Comparison of ENCODE assay signal across 15 mouse cellular contexts in genomic region chr4:54526003-54526586, GRCm38 (mm10).
A peak's percentile ranks its signal among the peaks of the same experiment; 100 is the strongest.
DNase-seq lines count a peak whose midpoint lies in the region; ATAC-seq lines count a peak whose summit lies in the region.
"Had no signal": no experiment of that assay in that cellular context is flagged by ENCODE, and none has a peak within 500 bp of the region (broad histone marks: within the 10 kb centered on the region; RNA-seq: fewer than 3 reads in every experiment).

No protein-coding gene starts in this region.

- DNase-seq in hindbrain, embryonic 11.5 days (ENCODE audit: low spot score) = peak; percentile 15
- DNase-seq in NIH3T3 (ENCODE audit: low read depth) = peak; percentile 29
- DNase-seq in embryonic facial prominence, embryonic 11.5 days (ENCODE audit: low spot score) = peak; percentile 91
- DNase-seq in left cerebral cortex, postnatal 4 days = no peak
- no peak for DNase-seq in right cerebral cortex, postnatal 14 days
- DNase-seq: cerebellum, adult 11 months; kidney, adult 11 months; kidney, postnatal 36 days; liver, postnatal 0 days; right cerebral cortex, adult 18-20 months; thymus, postnatal 36 days had no signal

- no peak for ATAC-seq in hindbrain, embryonic 11.5 days (ENCODE audit: low FRiP score)
- no peak for ATAC-seq in hindbrain, embryonic 12.5 days (ENCODE audit: low FRiP score)
- peak; percentile 79 for ATAC-seq in embryonic facial prominence, embryonic 11.5 days (replicated peaks; ENCODE audit: insufficient number of reproducible peaks, low FRiP score, low TSS enrichment, low read depth)
- peak; percentile 91 for ATAC-seq in limb, embryonic 12.5 days (ENCODE audit: insufficient number of reproducible peaks, insufficient read depth, low FRiP score, low TSS enrichment, low read depth)
- no peak for ATAC-seq in intestine, embryonic 15.5 days
- ATAC-seq: liver, postnatal 0 days had no signal

- H3K27ac ChIP-seq in hindbrain, embryonic 11.5 days (ENCODE audit: low read depth, low read length) = no peak overlapping the region
- no peak overlapping the region for H3K27ac ChIP-seq in hindbrain, embryonic 12.5 days
- peak overlapping the region; percentile 48 for H3K27ac ChIP-seq in embryonic facial prominence, embryonic 11.5 days (replicated peaks; ENCODE audit: low read depth, low read length)
- peak overlapping the region; percentile 86 for H3K27ac ChIP-seq in limb, embryonic 12.5 days
- H3K27ac ChIP-seq in intestine, embryonic 15.5 days = no peak overlapping the region
- H3K27ac ChIP-seq: heart, embryonic 13.5 days had no signal

- no peak overlapping the region for H3K4me3 ChIP-seq in hindbrain, embryonic 11.5 days (ENCODE audit: low read depth, low read length)
- no peak overlapping the region for H3K4me3 ChIP-seq in hindbrain, embryonic 12.5 days
- no peak overlapping the region for H3K4me3 ChIP-seq in embryonic facial prominence, embryonic 11.5 days (ENCODE audit: low read depth, low read length)
- no peak overlapping the region for H3K4me3 ChIP-seq in limb, embryonic 12.5 days (replicated peaks)
- H3K4me3 ChIP-seq in intestine, embryonic 15.5 days (replicated peaks) = no peak overlapping the region
- H3K4me3 ChIP-seq: heart, embryonic 13.5 days had no signal

- intact Hi-C loops in left cerebral cortex, postnatal 4 days (cut with DNase I) = no loop called here

- no peaks in the 10 kb centered on the region for H3K36me3 ChIP-seq in hindbrain, embryonic 11.5 days (ENCODE audit: control insufficient read depth, insufficient read depth, low read length)
- H3K36me3 ChIP-seq in hindbrain, embryonic 12.5 days = no peaks in the 10 kb centered on the region
- H3K36me3 ChIP-seq in embryonic facial prominence, embryonic 11.5 days (replicated peaks; ENCODE audit: control insufficient read depth, insufficient read depth, low read depth, low read length) = no peaks in the 10 kb centered on the region
- no peaks in the 10 kb centered on the region for H3K36me3 ChIP-seq in limb, embryonic 12.5 days
- H3K36me3 ChIP-seq in intestine, embryonic 15.5 days = no peaks in the 10 kb centered on the region
- H3K36me3 ChIP-seq: heart, embryonic 13.5 days had no signal

- H3K27me3 ChIP-seq in hindbrain, embryonic 11.5 days (ENCODE audit: control insufficient read depth, insufficient read depth, low read length) = no peaks in the 10 kb centered on the region
- no peaks in the 10 kb centered on the region for H3K27me3 ChIP-seq in hindbrain, embryonic 12.5 days
- no peaks in the 10 kb centered on the region for H3K27me3 ChIP-seq in embryonic facial prominence, embryonic 11.5 days (ENCODE audit: control insufficient read depth, insufficient read depth, low read length)
- H3K27me3 ChIP-seq in limb, embryonic 12.5 days = no peaks in the 10 kb centered on the region
- no peaks in the 10 kb centered on the region for H3K27me3 ChIP-seq in intestine, embryonic 15.5 days (replicated peaks)

- H3K4me2 ChIP-seq in hindbrain, embryonic 11.5 days (replicated peaks; ENCODE audit: low read depth, low read length) = no peak overlapping the region
- no peak overlapping the region for H3K4me2 ChIP-seq in hindbrain, embryonic 12.5 days (replicated peaks)
- no peak overlapping the region for H3K4me2 ChIP-seq in embryonic facial prominence, embryonic 11.5 days (ENCODE audit: low read depth, low read length)
- peak overlapping the region; percentile 13; the same call in 1 of the 2 replicates for H3K4me2 ChIP-seq in limb, embryonic 12.5 days
- no peak overlapping the region for H3K4me2 ChIP-seq in intestine, embryonic 15.5 days (replicated peaks)
- H3K4me2 ChIP-seq: heart, embryonic 13.5 days had no signal

- no peaks in the 10 kb centered on the region for H3K9me3 ChIP-seq in hindbrain, embryonic 11.5 days (ENCODE audit: control insufficient read depth, low read length)
- no peaks in the 10 kb centered on the region for H3K9me3 ChIP-seq in hindbrain, embryonic 12.5 days (replicated peaks)
- no peaks in the 10 kb centered on the region for H3K9me3 ChIP-seq in embryonic facial prominence, embryonic 11.5 days (replicated peaks; ENCODE audit: control insufficient read depth, low read length)
- no peaks in the 10 kb centered on the region for H3K9me3 ChIP-seq in limb, embryonic 12.5 days
- no peaks in the 10 kb centered on the region for H3K9me3 ChIP-seq in intestine, embryonic 15.5 days
- H3K9me3 ChIP-seq: heart, embryonic 13.5 days had no signal

- H3K4me1 ChIP-seq in hindbrain, embryonic 11.5 days (replicated peaks; ENCODE audit: control insufficient read depth, insufficient read depth, low read length) = no peaks in the 10 kb centered on the region
- H3K4me1 ChIP-seq in hindbrain, embryonic 12.5 days = no peaks in the 10 kb centered on the region
- H3K4me1 ChIP-seq in embryonic facial prominence, embryonic 11.5 days (ENCODE audit: control insufficient read depth, insufficient read depth, low read length) = no peaks in the 10 kb centered on the region; the same call in 1 of the 2 replicates
- H3K4me1 ChIP-seq in limb, embryonic 12.5 days (replicated peaks) = peaks cover 27% of the 10 kb centered on the region
- no peaks in the 10 kb centered on the region for H3K4me1 ChIP-seq in intestine, embryonic 15.5 days (replicated peaks)

- 66% methylated on average over 5 of the region's 5 CpGs for WGBS in hindbrain, embryonic 11.5 days
- WGBS in hindbrain, embryonic 12.5 days = 64% methylated on average over 5 of the region's 5 CpGs
- WGBS in embryonic facial prominence, embryonic 11.5 days = 23% methylated on average over 5 of the region's 5 CpGs
- WGBS in limb, embryonic 12.5 days = 5% methylated on average over 5 of the region's 5 CpGs
- WGBS in intestine, embryonic 15.5 days = 33% methylated on average over 5 of the region's 5 CpGs

- H3K9ac ChIP-seq in hindbrain, embryonic 11.5 days (ENCODE audit: low read depth, low read length) = no peak overlapping the region
- no peak overlapping the region for H3K9ac ChIP-seq in hindbrain, embryonic 12.5 days
- no peak overlapping the region for H3K9ac ChIP-seq in embryonic facial prominence, embryonic 11.5 days (replicated peaks; ENCODE audit: low read length)
- no peak overlapping the region for H3K9ac ChIP-seq in limb, embryonic 12.5 days (replicated peaks)
- no peak overlapping the region for H3K9ac ChIP-seq in intestine, embryonic 15.5 days
- H3K9ac ChIP-seq: heart, embryonic 13.5 days; liver, postnatal 0 days had no signal

Comparison
In these comparisons a context has a peak if more than half of its experiments do, and no peak if none do; other contexts are left out.
1. ATAC-seq: peak in embryonic facial prominence, embryonic 11.5 days (single experiment) and limb, embryonic 12.5 days (single experiment); none in hindbrain, embryonic 11.5 days (single experiment), hindbrain, embryonic 12.5 days (single experiment) and intestine, embryonic 15.5 days (single experiment).
2. DNase-seq: peak in hindbrain, embryonic 11.5 days (single experiment), NIH3T3 (single experiment) and embryonic facial prominence, embryonic 11.5 days (single experiment); none in left cerebral cortex, postnatal 4 days (single experiment) and right cerebral cortex, postnatal 14 days (single experiment).
3. H3K27ac ChIP-seq: peak in embryonic facial prominence, embryonic 11.5 days (single experiment) and limb, embryonic 12.5 days (single experiment); none in hindbrain, embryonic 11.5 days (single experiment), hindbrain, embryonic 12.5 days (single experiment) and intestine, embryonic 15.5 days (single experiment).